Mouse (Mus musculus): ENCODE data around the gene Parp12.

The Parp12 gene

GRCm38 (mm10) chr6:39117584-39118455 is at the start of gene Parp12:
Gene Parp12 (minus strand): TSS chr6:39118349.
- peak; percentile 45 for DNase-seq

- no peak for DNase-seq
These were observed 46.7 kb upstream of the Parp12 start for GRCm38 (mm10) chr6:39164891-39165290.

DNA sequence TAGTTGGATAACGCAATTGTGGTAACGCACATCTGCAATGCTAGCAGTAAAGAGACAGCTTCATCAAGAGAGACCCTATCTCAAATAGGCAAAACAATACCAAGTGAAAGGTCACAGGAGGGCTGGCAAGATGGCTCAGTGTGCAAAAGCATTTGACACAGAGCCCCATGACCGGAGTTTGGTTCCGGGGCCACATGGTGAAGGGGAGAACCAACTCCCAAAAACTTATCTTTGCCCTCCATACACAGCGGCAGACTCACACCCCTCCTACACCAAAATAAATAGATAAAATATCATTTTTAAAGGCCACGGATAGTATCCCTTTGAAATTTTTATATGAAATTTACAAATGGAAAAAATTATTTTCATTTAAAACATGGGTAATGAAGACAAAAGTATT is 43.8 kb upstream of the Parp12 start:
- no peak for DNase-seq

DNA sequence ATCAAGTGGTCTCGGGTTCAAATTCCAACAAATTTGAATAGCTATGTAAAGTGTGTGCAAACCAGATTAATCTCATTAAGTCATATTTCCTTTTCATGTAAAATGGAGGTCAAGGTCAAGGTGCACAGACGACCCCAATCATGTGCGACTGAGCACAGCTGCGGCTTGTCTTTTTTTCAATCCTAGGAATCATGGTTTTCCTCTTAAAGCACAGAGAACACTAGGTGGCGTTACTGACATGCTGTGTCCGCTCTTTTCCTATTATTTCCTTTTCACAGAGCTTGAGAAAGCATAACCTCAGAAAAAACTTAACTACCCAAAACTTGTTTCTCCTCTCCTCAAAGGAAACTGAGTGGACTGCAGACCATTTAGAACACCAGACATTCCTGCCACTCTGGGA is 27.9 kb upstream of the Parp12 start:
- no peak for DNase-seq

DNA sequence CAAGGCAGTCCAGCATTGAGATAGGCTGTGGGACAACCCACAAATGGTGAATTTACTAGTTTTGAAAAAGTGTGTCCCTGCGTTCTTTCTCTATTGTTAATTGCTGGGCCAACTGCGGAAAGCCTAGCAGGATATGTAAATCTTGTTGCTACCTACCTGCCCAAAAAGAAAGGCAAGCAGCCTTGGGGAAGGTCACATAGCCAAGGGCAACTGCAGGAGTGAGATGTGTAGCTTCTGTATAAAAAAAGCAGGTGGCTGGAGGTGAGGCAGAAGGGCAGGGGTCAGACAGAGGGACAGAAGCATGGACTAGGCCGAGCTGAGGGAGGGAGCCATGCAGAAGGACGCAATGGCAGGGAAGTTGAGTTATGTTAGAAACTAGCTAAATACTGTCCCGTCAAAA is 14.4 kb upstream of the Parp12 start:
- DNase-seq: no peak

- no peak for DNase-seq
These were observed 13.3 kb upstream of the Parp12 start for GRCm38 (mm10) chr6:39131480-39131879.

GRCm38 (mm10) chr6:39124719-39125118 is 6.6 kb upstream of the Parp12 start:
- DNase-seq: no peak

DNA sequence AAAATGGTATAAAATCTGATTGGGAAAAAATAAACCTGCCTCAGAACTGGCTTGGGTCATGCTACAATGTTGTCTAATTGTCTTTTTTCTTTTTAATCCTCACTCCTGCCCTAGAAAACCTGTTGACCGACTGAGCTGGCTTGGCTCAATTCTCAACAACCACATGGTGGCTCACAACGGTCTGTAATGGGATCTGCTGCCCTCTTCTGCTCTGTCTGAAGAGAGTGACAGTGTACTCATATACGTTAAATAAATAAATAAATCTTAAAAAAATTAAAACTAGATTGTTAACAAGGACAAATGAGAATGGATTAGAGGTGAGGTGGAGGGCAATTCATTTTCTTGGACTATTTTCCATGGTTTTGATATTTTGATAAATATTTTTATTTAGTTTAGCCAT is 2.5 kb upstream of the Parp12 start:
- no peak for DNase-seq

DNA sequence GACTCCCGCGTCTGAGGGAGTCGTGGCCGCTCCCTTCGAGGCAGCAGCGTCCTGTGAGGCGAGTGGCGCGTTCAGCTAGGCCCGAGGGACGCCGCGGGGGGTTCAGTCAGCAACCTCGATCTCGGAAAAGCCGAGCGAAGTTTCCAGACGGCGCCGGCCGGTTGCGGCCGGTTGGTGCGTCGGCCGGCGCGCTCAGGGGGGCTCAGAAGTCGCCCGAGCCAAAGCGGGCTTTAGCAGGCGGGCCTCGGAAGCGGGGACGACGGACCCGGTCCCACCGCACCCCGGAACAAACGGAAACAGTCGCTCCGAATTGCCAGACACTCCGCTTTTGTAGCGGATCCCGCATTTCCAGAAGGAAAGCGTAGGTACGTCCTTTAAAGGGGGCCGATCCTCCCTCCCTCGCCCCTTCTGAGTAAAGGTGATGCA is 320 bp upstream of the Parp12 start:
- DNase-seq: peak; percentile 27

DNA sequence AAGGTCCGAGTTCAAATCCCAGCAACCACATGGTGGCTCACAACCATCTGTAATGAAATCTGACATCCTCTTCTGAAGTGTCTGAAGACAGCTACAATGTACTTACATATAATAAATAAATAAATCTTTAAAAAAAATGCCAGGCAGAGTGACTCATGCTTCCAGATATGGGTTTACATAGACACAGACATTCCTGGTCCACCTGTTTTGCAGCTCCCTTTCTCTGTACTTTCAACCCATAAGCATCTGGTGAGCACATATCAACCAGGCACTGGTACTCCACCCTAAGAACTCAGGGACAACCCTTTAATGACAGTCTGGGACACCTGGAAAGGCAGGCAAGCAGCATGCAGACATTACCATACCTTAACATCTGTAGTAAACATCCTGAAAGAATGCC is 2.7 kb downstream of the Parp12 start:
- DNase-seq: no peak

GRCm38 (mm10) chr6:39113141-39113540 is 5.0 kb downstream of the Parp12 start:
- DNase-seq: peak; percentile 85

GRCm38 (mm10) chr6:39112701-39113100 is 5.4 kb downstream of the Parp12 start:
- no peak for DNase-seq

DNA sequence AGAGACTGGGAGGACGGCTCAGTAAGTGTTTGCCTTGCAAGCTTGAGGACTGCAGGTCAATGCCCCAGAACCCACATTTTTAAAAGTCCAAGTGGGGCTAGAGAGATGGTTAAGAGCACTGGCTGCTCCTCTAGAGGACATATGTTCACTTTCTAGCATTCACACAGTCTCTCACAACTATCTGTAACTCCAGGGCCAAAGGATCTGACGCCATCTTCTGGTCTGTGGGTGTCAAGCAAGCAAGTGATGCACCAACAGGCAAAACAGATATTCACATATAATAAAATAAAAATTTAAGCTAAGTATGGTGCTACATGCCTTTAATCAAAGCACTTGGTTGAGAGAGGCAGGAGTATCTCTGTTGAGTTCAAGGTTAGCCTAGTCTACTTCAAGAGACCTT is 11.3 kb downstream of the Parp12 start:
- no peak for DNase-seq

- no peak for DNase-seq
These were observed 13.5 kb downstream of the Parp12 start for GRCm38 (mm10) chr6:39104631-39105030.

GRCm38 (mm10) chr6:39076498-39076897 is 41.7 kb downstream of the Parp12 start:
- DNase-seq: no peak

DNA sequence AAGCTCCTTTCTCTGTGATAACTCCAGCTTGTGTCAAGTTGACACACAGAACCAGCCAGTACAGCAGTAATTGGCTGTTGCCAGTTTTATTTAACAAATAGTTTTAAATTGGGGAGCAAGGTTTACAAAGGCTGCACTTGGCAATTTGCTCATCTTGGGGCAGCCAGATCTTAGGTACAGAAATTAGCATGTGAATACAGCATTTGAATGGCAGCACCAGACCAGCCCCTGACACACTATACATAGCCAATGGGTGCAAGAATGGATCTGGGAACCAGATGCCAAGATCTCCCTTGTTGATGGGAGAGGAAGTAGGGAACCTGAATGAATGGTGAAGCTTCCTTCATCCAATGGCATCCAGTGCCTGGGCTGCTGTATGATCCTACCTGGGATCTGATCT is 44.0 kb downstream of the Parp12 start:
- no peak for DNase-seq

- DNase-seq: no peak
These were observed 45.5 kb downstream of the Parp12 start for GRCm38 (mm10) chr6:39072664-39073063.

DNA sequence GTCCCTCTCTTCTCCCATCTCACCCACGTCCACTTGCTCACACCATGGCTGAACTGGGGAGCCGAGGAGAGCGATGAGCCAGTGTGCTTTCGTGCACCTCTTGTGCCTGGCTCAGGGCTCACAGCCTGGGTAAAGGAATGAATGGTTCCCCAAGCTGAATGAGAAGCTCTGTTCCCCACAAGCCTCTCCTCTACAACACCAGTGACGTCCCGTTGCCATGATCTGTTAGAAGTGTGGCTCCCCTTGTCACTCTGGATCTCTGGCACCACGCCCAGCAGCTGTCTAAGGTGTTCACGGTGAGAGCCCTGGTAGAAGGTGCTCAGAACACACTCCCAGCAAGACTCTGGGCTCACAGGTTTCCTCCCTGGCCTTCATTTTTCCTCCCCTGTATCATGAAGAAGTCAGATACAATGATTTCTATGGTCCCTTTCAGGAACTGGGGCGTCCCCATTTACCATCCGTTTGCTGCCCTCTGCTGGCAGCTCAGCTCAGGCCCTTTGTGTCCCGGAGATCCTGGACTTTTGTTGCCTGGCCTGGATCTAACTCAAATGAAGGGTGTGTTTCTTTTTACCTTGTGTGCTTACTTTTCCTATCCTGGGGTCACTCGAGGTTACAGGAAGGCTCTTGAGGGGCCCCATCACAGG is 51.1 kb downstream of the Parp12 start:
- DNase-seq: peak; percentile 66

DNA sequence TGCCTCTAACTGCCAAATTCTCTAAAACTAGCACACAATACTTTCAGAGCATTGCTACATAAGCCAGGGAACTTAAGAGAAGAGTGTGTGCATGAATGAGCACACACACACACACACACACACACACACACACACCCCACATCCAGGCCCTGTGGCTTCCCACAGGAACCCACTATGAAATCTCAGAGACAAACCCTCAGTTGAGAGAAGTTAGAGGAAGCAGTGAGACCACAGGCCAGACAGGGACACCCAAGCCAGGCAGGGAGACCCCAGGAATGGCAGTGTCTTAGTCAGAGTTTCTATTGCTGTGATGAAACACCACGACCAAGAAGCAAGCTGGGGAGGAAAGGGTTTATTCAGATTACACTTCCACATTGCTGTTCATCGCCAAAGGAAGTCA is 54.6 kb downstream of the Parp12 start:
- DNase-seq: no peak

DNA sequence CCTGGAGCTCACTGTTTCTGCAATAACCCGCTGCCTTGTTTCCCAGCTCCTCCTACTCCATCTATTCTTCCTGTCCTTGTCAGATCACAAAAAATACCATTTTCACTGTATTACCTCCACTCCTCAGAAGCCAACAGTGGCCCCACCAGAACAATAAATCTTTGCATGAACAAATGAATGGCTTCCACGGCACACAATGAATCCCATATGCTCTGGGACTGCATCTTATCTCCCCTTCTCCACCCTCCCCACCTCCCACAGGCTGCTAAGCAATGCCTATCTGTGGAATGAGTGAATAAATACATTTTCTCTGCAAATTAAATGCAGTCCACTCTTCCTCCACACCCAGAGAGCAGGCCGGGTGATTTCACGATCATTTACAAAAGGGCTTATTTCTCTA is 57.0 kb downstream of the Parp12 start:
- DNase-seq: no peak

GRCm38 (mm10) chr6:39059547-39060497 is 58.3 kb downstream of the Parp12 start:
- no peak for DNase-seq

DNA sequence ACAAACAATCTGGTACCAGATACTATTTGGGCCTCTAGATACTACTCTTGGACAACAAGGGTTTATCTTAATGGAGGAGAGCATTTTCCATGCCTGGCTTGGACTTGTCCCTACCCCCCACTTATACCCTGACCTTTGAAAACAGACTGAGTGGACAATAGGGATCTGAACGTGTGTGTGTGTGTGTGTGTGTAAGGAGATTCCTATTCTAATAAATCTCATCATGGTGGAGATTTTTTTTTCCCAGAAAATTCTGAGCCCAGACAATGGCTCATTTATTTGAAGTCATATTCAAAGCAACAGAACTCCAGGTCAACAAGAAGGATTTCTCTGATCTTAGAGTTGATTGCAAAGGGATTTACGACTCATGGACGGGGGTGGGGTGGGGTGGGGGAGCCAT is 59.2 kb downstream of the Parp12 start:
- DNase-seq: no peak

- DNase-seq: no peak
These were observed 59.8 kb downstream of the Parp12 start for GRCm38 (mm10) chr6:39058389-39058788.
